ENCODE assay signal across 9 mouse cellular contexts in the genomic region with DNA sequence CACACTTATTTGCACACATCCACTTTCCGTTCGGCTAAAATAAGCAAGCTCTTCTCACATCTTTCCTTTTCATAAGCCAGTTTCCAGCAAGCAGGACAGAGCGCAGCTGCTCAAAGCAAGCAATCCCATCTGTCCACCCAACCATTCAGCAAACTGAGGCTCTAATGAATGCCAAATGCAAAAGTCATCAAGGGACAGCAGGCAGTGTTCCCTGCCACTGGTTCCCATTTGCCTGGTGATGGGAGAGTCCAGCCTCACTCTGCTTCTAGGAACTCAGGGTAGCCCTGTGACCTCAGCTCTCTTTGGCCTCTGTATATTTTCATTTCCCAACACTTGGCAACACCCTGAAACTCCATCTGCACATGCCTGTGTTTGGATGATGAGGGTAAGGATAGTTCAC.
DNase-seq lines count a peak whose midpoint lies in the region; ATAC-seq lines count a peak whose summit lies in the region.
"Had no signal": no experiment of that assay in that cellular context is flagged by ENCODE, and none has a peak within 500 bp of the region (broad histone marks: within the 10 kb centered on the region; RNA-seq: fewer than 3 reads in every experiment).

No protein-coding gene starts in this region.

- peaks cover 47% of the 10 kb centered on the region for H3K4me1 ChIP-seq in forebrain, embryonic 10.5 days
- peaks cover 20% of the 10 kb centered on the region for H3K4me1 ChIP-seq in forebrain, embryonic 11.5 days (replicated peaks; ENCODE audit: control insufficient read depth, insufficient read depth, low read length)
- H3K4me1 ChIP-seq in embryonic facial prominence, embryonic 10.5 days, result peaks cover 11% of the 10 kb centered on the region
- H3K4me1 ChIP-seq in hindbrain, embryonic 14.5 days (replicated peaks; ENCODE audit: control insufficient read depth, insufficient read depth, low read length), result peaks cover 19% of the 10 kb centered on the region
- peaks cover 53% of the 10 kb centered on the region for H3K4me1 ChIP-seq in midbrain, embryonic 12.5 days

- H3K36me3 ChIP-seq in forebrain, embryonic 10.5 days (replicated peaks), result peaks cover 5% of the 10 kb centered on the region; the same call in 1 of the 2 replicates
- H3K36me3 ChIP-seq in forebrain, embryonic 11.5 days (ENCODE audit: control insufficient read depth, insufficient read depth, low read length), result no peaks in the 10 kb centered on the region
- H3K36me3 ChIP-seq in embryonic facial prominence, embryonic 10.5 days (replicated peaks), result no peaks in the 10 kb centered on the region
- H3K36me3 ChIP-seq in hindbrain, embryonic 14.5 days (replicated peaks; ENCODE audit: control insufficient read depth, insufficient read depth), result no peaks in the 10 kb centered on the region
- no peaks in the 10 kb centered on the region for H3K36me3 ChIP-seq in midbrain, embryonic 12.5 days

- peak overlapping the region; percentile 88 for H3K27ac ChIP-seq in forebrain, embryonic 10.5 days
- no peak overlapping the region for H3K27ac ChIP-seq in forebrain, embryonic 11.5 days (ENCODE audit: low read depth, low read length)
- no peak overlapping the region for H3K27ac ChIP-seq in embryonic facial prominence, embryonic 10.5 days (replicated peaks)
- H3K27ac ChIP-seq in hindbrain, embryonic 14.5 days, result peak overlapping the region; percentile 64
- peak overlapping the region; percentile 94 for H3K27ac ChIP-seq in midbrain, embryonic 12.5 days (replicated peaks)

- H3K9ac ChIP-seq in forebrain, embryonic 11.5 days (ENCODE audit: low read length), result no peak overlapping the region
- no peak overlapping the region for H3K9ac ChIP-seq in hindbrain, embryonic 14.5 days
- H3K9ac ChIP-seq in midbrain, embryonic 12.5 days (replicated peaks), result no peak overlapping the region

- DNase-seq in forebrain, embryonic 10.5 days (ENCODE audit: extremely low spot score, low spot score), result no peak
- DNase-seq in forebrain, embryonic 11.5 days (ENCODE audit: low spot score), result no peak
- peak; percentile 6 for DNase-seq in embryonic facial prominence, embryonic 10.5 days (ENCODE audit: low spot score)
- no peak for DNase-seq in hindbrain, embryonic 14.5 days (ENCODE audit: low spot score)
- DNase-seq in thymus, postnatal 10 days (ENCODE audit: low spot score in 2 of 2), result no peak
- no peak for DNase-seq in embryo, embryonic 11 days
- DNase-seq in urinary bladder, postnatal 10 days (ENCODE audit: low spot score), result no peak

- 88% methylated on average over 3 of the region's 3 CpGs for whole genome bisulfite sequencing in forebrain, embryonic 10.5 days
- WGBS in forebrain, embryonic 11.5 days, result 89% methylated on average over 3 of the region's 3 CpGs
- WGBS in embryonic facial prominence, embryonic 10.5 days, result 88% methylated on average over 3 of the region's 3 CpGs
- 68% methylated on average over 3 of the region's 3 CpGs for WGBS in hindbrain, embryonic 14.5 days
- 56% methylated on average over 3 of the region's 3 CpGs for WGBS in midbrain, embryonic 12.5 days

- no peak for ATAC-seq in forebrain, embryonic 11.5 days (replicated peaks; ENCODE audit: low FRiP score)
- no peak for ATAC-seq in hindbrain, embryonic 14.5 days (ENCODE audit: low FRiP score)
- ATAC-seq in midbrain, embryonic 12.5 days (ENCODE audit: low FRiP score, low read depth), result no peak
- ATAC-seq: Patski had no signal

- no peak overlapping the region for H3K4me3 ChIP-seq in forebrain, embryonic 10.5 days
- H3K4me3 ChIP-seq in forebrain, embryonic 11.5 days (ENCODE audit: low read depth, low read length), result no peak overlapping the region
- H3K4me3 ChIP-seq in embryonic facial prominence, embryonic 10.5 days, result no peak overlapping the region
- no peak overlapping the region for H3K4me3 ChIP-seq in hindbrain, embryonic 14.5 days (replicated peaks; ENCODE audit: low read length)
- 0 out of 2 replicates have a peak overlapping the region, but pooled peaks have one; percentile 3 for H3K4me3 ChIP-seq in midbrain, embryonic 12.5 days

- peaks cover 15% of the 10 kb centered on the region for H3K9me3 ChIP-seq in forebrain, embryonic 10.5 days
- H3K9me3 ChIP-seq in forebrain, embryonic 11.5 days (ENCODE audit: control insufficient read depth, low read length), result no peaks in the 10 kb centered on the region; the same call in 1 of the 2 replicates
- peaks cover 6% of the 10 kb centered on the region; the same call in 1 of the 2 replicates for H3K9me3 ChIP-seq in embryonic facial prominence, embryonic 10.5 days
- no peaks in the 10 kb centered on the region for H3K9me3 ChIP-seq in hindbrain, embryonic 14.5 days (ENCODE audit: control insufficient read depth, low read length)
- H3K9me3 ChIP-seq in midbrain, embryonic 12.5 days, result peaks cover 5% of the 10 kb centered on the region; the same call in 1 of the 2 replicates

- no peak overlapping the region for H3K4me2 ChIP-seq in forebrain, embryonic 11.5 days (ENCODE audit: low read depth, low read length, severe bottlenecking)
- H3K4me2 ChIP-seq in hindbrain, embryonic 14.5 days (replicated peaks), result peak overlapping the region; percentile 17; the same call in 1 of the 2 replicates
- peak overlapping the region; percentile 39 for H3K4me2 ChIP-seq in midbrain, embryonic 12.5 days (replicated peaks)

- H3K27me3 ChIP-seq in forebrain, embryonic 10.5 days (ENCODE audit: poor library complexity, severe bottlenecking), result peaks cover 15% of the 10 kb centered on the region
- peaks cover 2% of the 10 kb centered on the region; the same call in 1 of the 2 replicates for H3K27me3 ChIP-seq in forebrain, embryonic 11.5 days (ENCODE audit: control insufficient read depth, insufficient read depth, low read length)
- no peaks in the 10 kb centered on the region for H3K27me3 ChIP-seq in embryonic facial prominence, embryonic 10.5 days (replicated peaks; ENCODE audit: low read depth, poor library complexity, severe bottlenecking)
- H3K27me3 ChIP-seq in hindbrain, embryonic 14.5 days (ENCODE audit: control insufficient read depth, insufficient read depth, low read length), result no peaks in the 10 kb centered on the region
- H3K27me3 ChIP-seq in midbrain, embryonic 12.5 days, result 0 out of 2 replicates have a peak, but pooled peaks cover 3% of the 10 kb centered on the region
- H3K27me3 ChIP-seq: Patski had no signal

Comparison
In these comparisons a context has a peak if more than half of its experiments do, and no peak if none do; other contexts are left out.
1. H3K27ac ChIP-seq: peak in forebrain, embryonic 10.5 days (single experiment), hindbrain, embryonic 14.5 days (single experiment) and midbrain, embryonic 12.5 days (single experiment); none in forebrain, embryonic 11.5 days (single experiment) and embryonic facial prominence, embryonic 10.5 days (single experiment).